Mouse (Mus musculus) intestine, embryonic 15.5 days (tissue): ENCODE measurements around the gene Itih4. TPM values are rescaled to one million over a fixed set of nuclear protein-coding genes. Genes with fewer than 3 reads are reported as not detected.

Experiments
- ATAC-seq: fragments of 200-750 bp; cut with Nextera tagmentation; 2 replicates; pipeline ENCODE4 v1.8.0; 2017; ENCODE audit warnings: moderate TSS enrichment, moderate library complexity
- H3K27ac ChIP-seq: fragments of 300-500 bp; sonication (generic); 2 replicates; pipeline ENCODE4 v1.5.1; 2015; ENCODE audit warnings: mild to moderate bottlenecking, inconsistent platforms
- H3K27me3 ChIP-seq: fragments of 300-500 bp; sonication (generic); replicated peaks from 2 replicates; pipeline ENCODE4 v1.6.1; 2015; ENCODE audit warnings: inconsistent platforms
- H3K36me3 ChIP-seq: fragments of 300-500 bp; sonication (generic); 2 replicates; pipeline ENCODE4 v1.6.1; 2015; ENCODE audit warnings: inconsistent platforms
- H3K4me1 ChIP-seq: fragments of 300-500 bp; sonication (generic); replicated peaks from 2 replicates; pipeline ENCODE4 v1.6.1; 2015; ENCODE audit warnings: inconsistent platforms
- H3K4me2 ChIP-seq: fragments of 300-500 bp; sonication (generic); replicated peaks from 2 replicates; pipeline ENCODE4 v1.6.1; 2015; ENCODE audit warnings: mild to moderate bottlenecking, inconsistent platforms
- H3K4me3 ChIP-seq: fragments of 300-500 bp; sonication (generic); replicated peaks from 2 replicates; pipeline ENCODE4 v1.5.1; 2015; ENCODE audit warnings: inconsistent platforms
- H3K9ac ChIP-seq: fragments of 300-500 bp; sonication (generic); 2 replicates; pipeline ENCODE4 v1.6.1; 2015; ENCODE audit warnings: inconsistent platforms
- H3K9me3 ChIP-seq: fragments of 300-500 bp; sonication (generic); 2 replicates; pipeline ENCODE4 v1.6.1; 2016; ENCODE audit warnings: inconsistent platforms
- WGBS: fragments of 180-500 bp; shearing (Covaris S2); methylation state at CpG from one replicate; pipeline ENCODE4 v1.1.7; 2015; 5-methylcytosine and 5-hydroxymethylcytosine counted together
- polyA plus RNA-seq: library from polyadenylated mRNA; unstranded; fragments of >200 nt; fragmentation: Nextera tagmentation; extraction: Ambion mirVana; gene quantifications from 2 replicates; pipeline ENCODE4 v1.2.1, GENCODE M21; 2015

Itih4 gene
- polyA plus RNA-seq, 1 experiment from 2014 or later, result 1.1 TPM

DNA sequence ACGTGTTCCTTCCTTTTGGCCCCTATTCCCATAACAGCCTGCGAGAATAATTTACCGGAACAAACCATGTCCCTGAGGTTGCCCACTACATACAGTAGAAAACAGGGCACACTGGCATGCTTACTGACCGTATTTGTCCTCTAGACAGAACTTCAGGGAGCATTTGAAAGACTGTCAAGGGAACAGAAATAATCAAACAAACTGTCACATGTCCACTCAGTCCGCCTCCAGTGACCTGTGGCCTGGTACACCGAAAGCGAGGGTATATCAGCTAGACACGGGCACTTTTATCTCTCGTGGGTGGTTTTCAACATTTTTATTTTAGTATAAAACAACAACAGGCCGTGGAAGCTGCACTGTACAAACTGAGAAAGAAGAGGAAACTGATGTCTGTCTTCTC, 17.4 kb upstream of the Itih4 start:
- no peak overlapping the region for H3K4me2 ChIP-seq
- H3K27me3 ChIP-seq, result no peaks in the 10 kb centered on the region
- H3K36me3 ChIP-seq, result peaks cover under 1% of the 10 kb centered on the region; the same call in 1 of the 2 replicates
- H3K9ac ChIP-seq, result no peak overlapping the region
- H3K27ac ChIP-seq, result 0 out of 2 replicates have a peak overlapping the region, but pooled peaks have one; percentile 45
- no peaks in the 10 kb centered on the region for H3K9me3 ChIP-seq
- peaks cover 10% of the 10 kb centered on the region; the same call in 1 of the 2 replicates for H3K4me1 ChIP-seq
- no peak overlapping the region for H3K4me3 ChIP-seq
- 88% methylated on average over 10 of the region's 10 CpGs for WGBS
- no peak for ATAC-seq

DNA sequence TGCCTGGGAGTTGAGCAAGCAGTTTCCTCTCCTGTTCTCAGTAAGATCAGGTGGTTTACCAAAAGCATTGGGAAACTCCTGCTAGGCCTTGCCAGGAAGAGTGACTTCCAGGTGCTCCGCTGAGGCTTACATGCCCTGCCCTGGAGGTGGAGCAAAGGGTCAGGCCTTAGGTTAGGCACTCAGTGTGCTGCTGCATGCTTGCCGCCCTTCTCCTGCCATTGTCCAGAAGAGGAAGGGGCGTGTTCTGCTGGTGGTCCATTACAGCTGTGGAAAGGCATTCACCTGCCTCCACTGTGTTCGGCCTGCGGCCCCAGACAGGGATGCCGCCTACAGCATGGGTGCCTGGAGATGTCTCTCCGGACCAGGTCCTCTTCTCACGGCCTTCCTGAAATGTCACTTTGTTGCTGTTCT, 16.9 kb upstream of the Itih4 start:
- WGBS, result 86% methylated on average over 8 of the region's 8 CpGs
- ATAC-seq, result no peak
- Histone ChIP-seq H3K9me3 (no peaks in the 10 kb centered on the region), H3K4me1 (peaks cover 13% of the 10 kb centered on the region; the same call in 1 of the 2 replicates), H3K9ac (no peak overlapping the region), H3K27me3 (no peaks in the 10 kb centered on the region), H3K4me2 (no peak overlapping the region), H3K36me3 (peaks cover 4% of the 10 kb centered on the region; the same call in 1 of the 2 replicates), H3K4me3 (no peak overlapping the region), H3K27ac (peak overlapping the region; percentile 45)

DNA sequence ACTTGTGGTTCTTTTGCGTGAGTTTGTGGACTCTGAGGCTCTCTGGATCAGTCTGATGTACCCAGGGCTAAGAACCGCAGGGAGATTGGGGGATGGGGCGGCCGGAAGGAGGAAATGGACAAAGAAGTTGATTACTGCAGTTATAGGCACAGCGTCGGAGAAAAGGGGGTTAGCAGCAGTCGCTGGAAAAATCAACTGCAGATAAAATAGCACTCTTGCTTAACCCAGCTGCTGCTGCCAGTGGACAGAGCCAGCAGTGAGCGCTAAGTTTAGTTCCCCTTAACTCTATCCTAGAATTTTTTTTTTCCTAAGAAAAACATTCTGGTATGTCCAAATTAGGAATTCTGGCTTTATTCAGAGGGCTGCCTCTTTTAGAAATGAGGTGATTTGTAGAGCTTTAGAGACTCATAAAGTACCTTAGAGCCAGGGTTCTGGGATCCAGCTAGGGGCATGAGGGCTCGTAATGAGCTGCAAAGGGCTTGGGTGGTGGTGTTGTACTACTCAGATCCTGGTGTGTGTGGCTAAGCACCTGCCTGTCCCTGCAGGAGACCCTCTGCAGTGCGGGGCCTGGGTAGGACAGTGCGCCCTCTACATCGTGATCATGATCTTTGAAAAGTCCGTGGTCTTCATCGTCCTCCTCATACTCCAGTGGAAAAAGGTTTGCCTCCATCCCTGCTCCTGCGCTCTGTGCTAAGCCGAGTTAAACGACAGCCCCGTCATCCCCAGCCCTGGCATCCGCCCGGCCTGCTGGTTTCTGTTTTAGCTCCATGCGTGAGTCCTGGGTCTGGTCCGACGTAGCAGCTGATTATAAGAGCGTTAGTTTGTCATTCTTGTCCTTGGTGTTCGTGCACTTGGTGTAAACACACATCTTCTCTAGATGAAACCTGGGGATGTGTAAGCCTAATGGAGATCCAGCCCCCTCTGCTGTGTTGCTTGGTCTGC, 15.8 kb upstream of the Itih4 start:
- no peak for ATAC-seq
- H3K27me3 ChIP-seq, result no peaks in the 10 kb centered on the region
- H3K4me3 ChIP-seq, result no peak overlapping the region
- WGBS, result 63% methylated on average over 25 of the region's 25 CpGs
- H3K4me2 ChIP-seq, result no peak overlapping the region
- no peaks in the 10 kb centered on the region for H3K9me3 ChIP-seq
- H3K36me3 ChIP-seq, result peaks cover 4% of the 10 kb centered on the region; the same call in 1 of the 2 replicates
- H3K27ac ChIP-seq, result peak overlapping the region; percentile 68
- H3K4me1 ChIP-seq, result peaks cover 16% of the 10 kb centered on the region; the same call in 1 of the 2 replicates
- no peak overlapping the region for H3K9ac ChIP-seq

DNA sequence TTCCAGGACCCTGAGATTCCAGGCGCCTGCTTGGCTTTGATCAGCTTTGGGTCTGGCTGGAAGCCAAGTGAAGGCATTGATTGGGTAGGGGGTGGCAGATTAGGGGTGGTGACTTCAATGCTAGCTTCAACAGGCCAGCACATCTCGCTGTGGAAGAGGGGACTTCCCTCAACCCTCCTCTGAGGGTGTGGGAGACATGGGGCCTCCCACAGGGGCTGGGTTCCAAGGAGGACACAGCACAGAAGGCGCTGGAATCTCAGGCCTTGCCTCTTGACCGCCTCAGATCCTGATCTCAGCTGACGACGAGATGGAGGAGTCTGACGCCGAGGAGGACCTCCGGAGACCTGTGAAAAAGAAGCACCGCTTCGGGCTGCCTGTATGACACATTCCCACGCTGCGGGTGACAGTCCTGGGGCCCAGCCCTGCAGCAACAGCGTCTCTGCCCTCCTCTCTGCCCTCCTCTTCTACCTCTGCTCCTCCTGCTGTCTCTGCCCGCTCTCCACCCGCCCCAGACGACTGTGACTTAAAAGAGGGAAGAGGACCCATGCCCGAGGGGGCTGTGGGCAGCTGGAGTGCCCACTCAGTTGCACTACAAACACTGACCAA, 12.1 kb upstream of the Itih4 start:
- WGBS, result 83% methylated on average over 18 of the region's 18 CpGs

DNA sequence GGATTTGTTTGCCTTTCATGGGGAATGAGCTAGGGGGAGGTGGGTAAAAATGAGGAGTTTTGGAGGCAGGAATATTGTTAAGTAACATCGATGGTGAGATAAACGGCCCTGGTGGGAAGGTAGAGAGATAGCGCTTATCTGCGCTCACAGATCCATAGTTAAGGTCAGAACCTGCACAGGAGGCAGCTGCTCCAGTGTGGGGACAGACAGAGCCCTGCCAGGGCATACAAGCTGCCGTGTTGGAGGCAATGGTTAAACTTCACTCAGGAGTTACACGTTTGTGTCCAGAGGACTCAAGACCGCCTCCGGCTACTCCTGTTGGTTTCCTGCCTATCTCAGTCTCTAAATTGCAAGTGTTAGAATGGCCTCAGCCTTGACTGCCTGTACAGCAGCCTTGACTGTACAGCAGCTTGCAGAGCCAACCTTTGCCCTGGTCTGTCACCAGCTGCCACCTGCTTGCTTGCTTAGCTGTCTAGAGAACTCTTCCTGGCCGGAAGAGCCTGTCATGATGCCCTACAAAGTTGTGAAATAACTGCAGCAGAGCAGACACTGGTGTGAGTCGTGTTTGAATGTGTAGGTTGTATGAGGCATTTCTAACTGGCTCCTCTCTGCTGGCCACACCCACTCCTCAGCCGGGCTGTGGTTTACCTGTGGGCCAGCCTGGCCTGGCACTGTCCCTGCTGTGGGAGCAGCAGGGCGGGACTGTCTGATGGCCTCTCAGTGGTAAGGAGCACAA, 11.0 kb upstream of the Itih4 start:
- WGBS, result 68% methylated on average over 12 of the region's 12 CpGs
- peak; percentile 89 for ATAC-seq
- no peak overlapping the region for H3K4me3 ChIP-seq
- H3K27ac ChIP-seq, result peak overlapping the region; percentile 66
- no peaks in the 10 kb centered on the region for H3K27me3 ChIP-seq
- H3K4me1 ChIP-seq, result peaks cover 23% of the 10 kb centered on the region
- peaks cover 4% of the 10 kb centered on the region; the same call in 1 of the 2 replicates for H3K36me3 ChIP-seq
- H3K9ac ChIP-seq, result no peak overlapping the region
- H3K4me2 ChIP-seq, result no peak overlapping the region
- H3K9me3 ChIP-seq, result no peaks in the 10 kb centered on the region

More for the DNA sequence above, 12.1 kb upstream of the Itih4 start:
- no peak overlapping the region for H3K27ac ChIP-seq
- H3K4me1 ChIP-seq, result peaks cover 23% of the 10 kb centered on the region
- H3K4me3 ChIP-seq, result no peak overlapping the region
- no peaks in the 10 kb centered on the region for H3K27me3 ChIP-seq
- ATAC-seq, result no peak
- no peak overlapping the region for H3K4me2 ChIP-seq
- peaks cover 4% of the 10 kb centered on the region; the same call in 1 of the 2 replicates for H3K36me3 ChIP-seq
- H3K9me3 ChIP-seq, result no peaks in the 10 kb centered on the region
- no peak overlapping the region for H3K9ac ChIP-seq

DNA sequence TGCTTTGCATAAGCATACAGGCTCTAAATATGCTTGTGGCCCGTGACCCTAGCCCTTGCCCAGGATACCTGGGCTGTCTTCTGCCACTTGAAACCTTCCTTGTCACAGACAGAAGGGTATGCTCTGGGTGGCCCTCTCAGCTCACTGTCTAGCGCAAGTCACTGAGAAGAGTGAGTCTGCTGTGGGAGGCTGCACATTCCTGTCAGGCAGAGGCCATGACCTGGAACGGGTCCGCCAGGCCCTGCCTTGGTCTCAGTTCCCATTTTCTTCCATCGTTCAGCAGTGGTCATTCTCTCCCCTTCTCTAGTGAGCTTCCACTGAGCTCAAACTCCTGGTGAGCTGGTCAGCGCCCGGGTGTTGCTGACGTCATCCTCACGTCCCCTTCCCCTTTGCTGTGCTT, 10.3 kb upstream of the Itih4 start:
- Histone ChIP-seq H3K9ac (no peak overlapping the region), H3K27me3 (no peaks in the 10 kb centered on the region), H3K9me3 (no peaks in the 10 kb centered on the region), H3K36me3 (peaks cover 4% of the 10 kb centered on the region; the same call in 1 of the 2 replicates), H3K4me1 (peaks cover 20% of the 10 kb centered on the region), H3K4me2 (no peak overlapping the region), H3K27ac (peak overlapping the region; percentile 66), H3K4me3 (no peak overlapping the region)
- no peak for ATAC-seq
- WGBS, result 77% methylated on average over 9 of the region's 9 CpGs

DNA sequence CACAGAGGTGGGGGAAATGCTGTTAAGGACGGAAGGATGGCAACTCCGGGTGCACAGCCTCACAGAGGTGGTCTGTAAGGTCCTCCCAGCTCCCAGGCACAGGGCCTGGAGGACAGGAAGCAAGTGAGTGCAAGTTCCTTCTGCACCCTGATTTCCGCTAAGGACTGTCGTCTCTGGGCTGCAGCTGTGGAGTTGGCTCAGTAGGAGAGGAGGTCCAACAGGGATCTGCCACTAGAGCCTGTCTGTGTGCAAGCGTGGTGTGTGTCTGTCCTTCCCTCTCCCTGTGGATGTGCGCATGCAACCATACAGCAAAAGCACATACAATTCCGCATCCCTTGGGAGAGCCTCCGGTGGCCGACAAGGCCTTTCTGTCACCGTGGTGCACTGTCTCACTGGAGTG, 9.8 kb upstream of the Itih4 start:
- no peaks in the 10 kb centered on the region for H3K27me3 ChIP-seq
- peaks cover 4% of the 10 kb centered on the region; the same call in 1 of the 2 replicates for H3K36me3 ChIP-seq
- H3K27ac ChIP-seq, result no peak overlapping the region
- no peak overlapping the region for H3K9ac ChIP-seq
- no peak overlapping the region for H3K4me2 ChIP-seq
- no peak overlapping the region for H3K4me3 ChIP-seq
- WGBS, result 85% methylated on average over 10 of the region's 10 CpGs
- H3K4me1 ChIP-seq, result peaks cover 20% of the 10 kb centered on the region
- no peak for ATAC-seq
- H3K9me3 ChIP-seq, result no peaks in the 10 kb centered on the region

DNA sequence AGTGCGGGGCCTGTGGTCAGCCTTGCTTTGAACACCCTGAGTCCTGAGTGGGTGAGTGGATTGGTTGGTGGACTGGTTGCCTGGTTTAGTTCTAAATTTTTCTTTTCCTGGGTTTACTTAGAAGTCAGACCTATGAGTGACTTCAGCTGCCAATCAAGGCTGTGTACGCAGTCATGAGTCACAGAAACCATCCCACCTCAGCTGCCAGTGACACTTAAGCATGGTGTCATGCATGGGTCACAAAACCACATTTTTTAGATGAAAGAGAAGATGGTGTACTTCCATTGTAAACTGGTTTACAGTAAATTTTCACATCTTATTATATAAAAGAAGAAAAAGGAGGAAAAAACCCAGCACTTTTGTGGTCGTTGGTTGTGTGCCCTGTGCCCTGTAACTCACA, 8.4 kb upstream of the Itih4 start:
- peaks cover 20% of the 10 kb centered on the region for H3K4me1 ChIP-seq

DNA sequence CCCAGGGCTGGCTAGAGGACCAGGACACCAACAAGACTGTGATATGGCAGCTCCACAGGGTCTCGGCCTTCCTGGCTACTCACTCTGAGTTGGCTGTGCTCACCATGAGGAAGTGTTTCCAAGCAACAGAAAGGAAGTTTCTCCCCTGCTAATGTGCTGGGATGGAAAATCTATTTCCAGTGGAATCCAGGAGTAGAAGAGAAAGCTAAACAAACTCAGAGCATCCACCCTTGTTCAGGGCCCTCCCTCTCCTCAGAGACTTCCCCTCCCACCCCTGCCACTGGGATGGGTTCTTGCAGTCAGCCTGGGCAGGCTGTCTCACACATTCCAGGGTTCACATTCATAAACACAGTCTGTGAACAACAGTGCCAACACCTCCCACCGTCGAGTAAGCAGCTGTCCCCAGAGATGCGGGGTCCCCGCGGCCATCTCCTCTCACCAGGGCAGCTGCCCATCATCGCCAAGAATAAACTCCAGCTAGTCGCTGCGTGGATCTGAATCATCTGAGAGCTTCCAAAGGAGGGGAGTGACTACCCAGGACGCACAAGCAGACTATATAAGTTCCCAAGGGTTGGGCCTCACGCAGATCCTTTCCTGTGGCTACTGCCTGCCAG, 7.2 kb upstream of the Itih4 start, which contains the start of gene Mustn1:
TSS of gene Mustn1 (plus strand) at position 243 of the 614 bp plus-strand sequence.
- no peak within 1 kb of the TSS for H3K4me3 ChIP-seq
- H3K36me3 ChIP-seq, result peaks cover under 1% of the 10 kb centered on the region; the same call in 1 of the 2 replicates
- H3K27me3 ChIP-seq, result no peaks in the 10 kb centered on the region
- H3K9ac ChIP-seq, result peak within 1 kb of the TSS; percentile 6; the same call in 1 of the 2 replicates
- H3K9me3 ChIP-seq, result no peaks in the 10 kb centered on the region
- no peak for ATAC-seq
- 33% methylated on average over 11 of the region's 11 CpGs for WGBS
- H3K4me1 ChIP-seq, result peaks cover 17% of the 10 kb centered on the region
- H3K27ac ChIP-seq, result peak within 1 kb of the TSS; percentile 59
- H3K4me2 ChIP-seq, result peak within 1 kb of the TSS; percentile 30; the same call in 1 of the 2 replicates

More for the DNA sequence above, 8.4 kb upstream of the Itih4 start:
- Histone ChIP-seq H3K36me3 (peaks cover 4% of the 10 kb centered on the region; the same call in 1 of the 2 replicates), H3K27me3 (no peaks in the 10 kb centered on the region), H3K4me3 (no peak overlapping the region), H3K9me3 (no peaks in the 10 kb centered on the region), H3K27ac (no peak overlapping the region), H3K9ac (no peak overlapping the region), H3K4me2 (no peak overlapping the region)
- ATAC-seq, result no peak
- 93% methylated on average over 3 of the region's 3 CpGs for WGBS

DNA sequence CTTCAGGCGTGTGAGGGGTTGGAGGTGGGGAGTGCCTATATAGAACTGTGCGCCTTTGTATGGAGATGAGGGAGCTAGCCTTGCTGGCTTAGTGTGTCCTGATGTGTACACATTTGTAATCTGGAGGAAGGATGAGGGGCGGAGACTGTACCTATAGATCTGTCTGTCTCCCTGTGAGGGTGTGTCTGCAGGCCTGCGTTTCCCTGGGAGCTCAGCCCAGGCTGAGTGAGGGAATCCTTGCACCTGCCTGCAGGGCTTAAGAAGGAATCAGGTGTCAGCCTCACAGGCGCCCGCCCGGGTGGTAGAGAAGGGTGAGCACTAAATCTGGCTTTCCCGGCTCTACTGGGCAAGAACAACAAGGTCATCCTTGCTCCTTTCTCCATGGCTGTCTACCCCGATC, 6.5 kb upstream of the Itih4 start:
- H3K9ac ChIP-seq, result 0 out of 2 replicates have a peak overlapping the region, but pooled peaks have one; percentile 6
- peak; percentile 61 for ATAC-seq

DNA sequence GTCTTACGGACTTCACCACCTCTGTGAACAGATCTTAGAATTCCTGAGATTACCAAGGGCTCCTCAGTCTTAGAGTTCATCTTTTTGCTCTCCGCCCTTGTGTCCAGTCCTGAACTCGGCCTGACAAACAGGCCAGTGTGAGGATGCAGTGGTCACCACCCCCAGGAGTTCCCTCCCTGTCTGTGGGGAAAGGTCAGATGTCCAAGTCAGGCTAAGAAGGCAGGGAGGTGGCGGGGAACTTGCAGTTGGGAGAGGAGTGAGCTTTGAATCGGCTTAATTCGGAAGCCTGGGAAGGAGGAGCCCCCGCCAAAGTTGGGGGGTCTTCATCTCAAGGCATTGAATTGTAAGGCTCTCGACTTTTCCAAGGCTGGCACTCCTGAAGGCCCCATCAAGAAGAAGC, 6.0 kb upstream of the Itih4 start:
- no peak overlapping the region for H3K27ac ChIP-seq
- no peak for ATAC-seq
- no peaks in the 10 kb centered on the region for H3K27me3 ChIP-seq
- H3K4me2 ChIP-seq, result peak overlapping the region; percentile 30; the same call in 1 of the 2 replicates
- peaks cover 15% of the 10 kb centered on the region for H3K4me1 ChIP-seq
- no peak overlapping the region for H3K9ac ChIP-seq
- WGBS, result 72% methylated on average over 8 of the region's 8 CpGs
- no peak overlapping the region for H3K4me3 ChIP-seq
- H3K9me3 ChIP-seq, result no peaks in the 10 kb centered on the region
- no peaks in the 10 kb centered on the region for H3K36me3 ChIP-seq

More for the DNA sequence above, 6.5 kb upstream of the Itih4 start:
- Histone ChIP-seq H3K27ac (0 out of 2 replicates have a peak overlapping the region, but pooled peaks have one; percentile 34), H3K4me3 (no peak overlapping the region), H3K27me3 (no peaks in the 10 kb centered on the region), H3K4me2 (peak overlapping the region; percentile 30; the same call in 1 of the 2 replicates), H3K9me3 (no peaks in the 10 kb centered on the region), H3K4me1 (peaks cover 17% of the 10 kb centered on the region), H3K36me3 (no peaks in the 10 kb centered on the region)
- WGBS, result 48% methylated on average over 9 of the region's 9 CpGs
